Mouse (Mus musculus): ENCODE results near the gene Gpr18. TPM values are rescaled to one million over a fixed set of nuclear protein-coding genes. Genes with fewer than 3 reads are reported as not detected.

Gpr18 gene
- polyA plus RNA-seq, 1 experiment from 2014 or later, result 0.59 TPM

- ATAC-seq (ENCODE audit: low FRiP score), result no peak
- 90% methylated on average over 4 of the region's 4 CpGs for WGBS
- H3K9ac ChIP-seq (ENCODE audit: low read depth, low read length), result no peak overlapping the region
Measured at GRCm38 (mm10) chr14:121922016-121922415, 6.4 kb upstream of the Gpr18 start.

GRCm38 (mm10) chr14:121920511-121921124 lies 5.0 kb upstream of the Gpr18 start:
- H3K36me3 ChIP-seq (ENCODE audit: control insufficient read depth, insufficient read depth, low read length), result no peaks in the 10 kb centered on the region
- no peak overlapping the region for H3K4me2 ChIP-seq (replicated peaks; ENCODE audit: low read depth, low read length)
- H3K9ac ChIP-seq (ENCODE audit: low read depth, low read length), result no peak overlapping the region
- no peaks in the 10 kb centered on the region for H3K4me1 ChIP-seq (replicated peaks; ENCODE audit: control insufficient read depth, insufficient read depth, low read length)
- DNase-seq (ENCODE audit: low spot score) (no peak), ATAC-seq (ENCODE audit: low FRiP score) (no peak)
- WGBS, result 84% methylated on average over 12 of the region's 12 CpGs
- no peaks in the 10 kb centered on the region for H3K9me3 ChIP-seq (ENCODE audit: control insufficient read depth, low read length)
- no peaks in the 10 kb centered on the region for H3K27me3 ChIP-seq (ENCODE audit: control insufficient read depth, insufficient read depth, low read length)
- no peak overlapping the region for H3K27ac ChIP-seq (ENCODE audit: low read depth, low read length)
- H3K4me3 ChIP-seq (ENCODE audit: low read depth, low read length), result no peak overlapping the region

More at GRCm38 (mm10) chr14:121922016-121922415, 6.4 kb upstream of the Gpr18 start:
- Histone ChIP-seq H3K4me1 (replicated peaks; ENCODE audit: control insufficient read depth, insufficient read depth, low read length) (no peaks in the 10 kb centered on the region), H3K9me3 (ENCODE audit: control insufficient read depth, low read length) (no peaks in the 10 kb centered on the region), H3K27me3 (ENCODE audit: control insufficient read depth, insufficient read depth, low read length) (no peaks in the 10 kb centered on the region), H3K4me3 (ENCODE audit: low read depth, low read length) (no peak overlapping the region), H3K36me3 (ENCODE audit: control insufficient read depth, insufficient read depth, low read length) (no peaks in the 10 kb centered on the region), H3K27ac (ENCODE audit: low read depth, low read length) (no peak overlapping the region), H3K4me2 (replicated peaks; ENCODE audit: low read depth, low read length) (no peak overlapping the region)
- DNase-seq (ENCODE audit: low spot score), result no peak

- no peak overlapping the region for H3K4me2 ChIP-seq (replicated peaks; ENCODE audit: low read depth, low read length)
- H3K27ac ChIP-seq (ENCODE audit: low read depth, low read length), result no peak overlapping the region
- no peaks in the 10 kb centered on the region for H3K9me3 ChIP-seq (ENCODE audit: control insufficient read depth, low read length)
- DNase-seq (ENCODE audit: low spot score) (peak; percentile 21), ATAC-seq (ENCODE audit: low FRiP score) (no peak)
- H3K36me3 ChIP-seq (ENCODE audit: control insufficient read depth, insufficient read depth, low read length), result no peaks in the 10 kb centered on the region
- 50% methylated on average over 3 of the region's 3 CpGs for WGBS
- H3K4me1 ChIP-seq (replicated peaks; ENCODE audit: control insufficient read depth, insufficient read depth, low read length), result no peaks in the 10 kb centered on the region
- H3K27me3 ChIP-seq (ENCODE audit: control insufficient read depth, insufficient read depth, low read length), result no peaks in the 10 kb centered on the region
- H3K4me3 ChIP-seq (ENCODE audit: low read depth, low read length), result no peak overlapping the region
- no peak overlapping the region for H3K9ac ChIP-seq (ENCODE audit: low read depth, low read length)
Measured at GRCm38 (mm10) chr14:121919752-121920151, 4.2 kb upstream of the Gpr18 start.

- no peaks in the 10 kb centered on the region for H3K36me3 ChIP-seq (ENCODE audit: control insufficient read depth, insufficient read depth, low read length)
- no peak overlapping the region for H3K9ac ChIP-seq (ENCODE audit: low read depth, low read length)
- DNase-seq (ENCODE audit: low spot score) (no peak), ATAC-seq (ENCODE audit: low FRiP score) (no peak)
- no peaks in the 10 kb centered on the region for H3K27me3 ChIP-seq (ENCODE audit: control insufficient read depth, insufficient read depth, low read length)
- no peak overlapping the region for H3K4me3 ChIP-seq (ENCODE audit: low read depth, low read length)
- no peaks in the 10 kb centered on the region for H3K4me1 ChIP-seq (replicated peaks; ENCODE audit: control insufficient read depth, insufficient read depth, low read length)
- 69% methylated on average over 3 of the region's 3 CpGs for WGBS
- H3K9me3 ChIP-seq (ENCODE audit: control insufficient read depth, low read length), result no peaks in the 10 kb centered on the region
- no peak overlapping the region for H3K4me2 ChIP-seq (replicated peaks; ENCODE audit: low read depth, low read length)
- H3K27ac ChIP-seq (ENCODE audit: low read depth, low read length), result no peak overlapping the region
Measured at GRCm38 (mm10) chr14:121918266-121918665, 2.7 kb upstream of the Gpr18 start.

- H3K9ac ChIP-seq (ENCODE audit: low read depth, low read length), result no peak overlapping the region
- no peaks in the 10 kb centered on the region for H3K36me3 ChIP-seq (ENCODE audit: control insufficient read depth, insufficient read depth, low read length)
- no peak for DNase-seq (ENCODE audit: low spot score)
- no peaks in the 10 kb centered on the region for H3K9me3 ChIP-seq (ENCODE audit: control insufficient read depth, low read length)
- H3K4me1 ChIP-seq (replicated peaks; ENCODE audit: control insufficient read depth, insufficient read depth, low read length), result no peaks in the 10 kb centered on the region
- no peak overlapping the region for H3K27ac ChIP-seq (ENCODE audit: low read depth, low read length)
- H3K27me3 ChIP-seq (ENCODE audit: control insufficient read depth, insufficient read depth, low read length), result no peaks in the 10 kb centered on the region
- no peak overlapping the region for H3K4me3 ChIP-seq (ENCODE audit: low read depth, low read length)
- no peak for ATAC-seq (ENCODE audit: low FRiP score)
- WGBS, result 87% methylated on average over 6 of the region's 6 CpGs
- no peak overlapping the region for H3K4me2 ChIP-seq (replicated peaks; ENCODE audit: low read depth, low read length)
Measured at GRCm38 (mm10) chr14:121916311-121917094, 922 bp upstream of the Gpr18 start.

GRCm38 (mm10) chr14:121915143-121915542 lies 438 bp downstream of the Gpr18 start:
- Histone ChIP-seq H3K27ac (ENCODE audit: low read depth, low read length) (no peak overlapping the region), H3K4me1 (replicated peaks; ENCODE audit: control insufficient read depth, insufficient read depth, low read length) (no peaks in the 10 kb centered on the region), H3K4me2 (replicated peaks; ENCODE audit: low read depth, low read length) (no peak overlapping the region), H3K9me3 (ENCODE audit: control insufficient read depth, low read length) (no peaks in the 10 kb centered on the region), H3K9ac (ENCODE audit: low read depth, low read length) (no peak overlapping the region), H3K4me3 (ENCODE audit: low read depth, low read length) (no peak overlapping the region), H3K36me3 (ENCODE audit: control insufficient read depth, insufficient read depth, low read length) (no peaks in the 10 kb centered on the region), H3K27me3 (ENCODE audit: control insufficient read depth, insufficient read depth, low read length) (no peaks in the 10 kb centered on the region)
- DNase-seq (ENCODE audit: low spot score) (no peak), ATAC-seq (ENCODE audit: low FRiP score) (no peak)
- WGBS, result 95% methylated on average over 5 of the region's 5 CpGs

GRCm38 (mm10) chr14:121912501-121912900 lies 3.1 kb downstream of the Gpr18 start:
- no peaks in the 10 kb centered on the region for H3K4me1 ChIP-seq (replicated peaks; ENCODE audit: control insufficient read depth, insufficient read depth, low read length)
- no peaks in the 10 kb centered on the region for H3K36me3 ChIP-seq (ENCODE audit: control insufficient read depth, insufficient read depth, low read length)
- H3K27me3 ChIP-seq (ENCODE audit: control insufficient read depth, insufficient read depth, low read length), result no peaks in the 10 kb centered on the region
- no peaks in the 10 kb centered on the region for H3K9me3 ChIP-seq (ENCODE audit: control insufficient read depth, low read length)
- H3K4me3 ChIP-seq (ENCODE audit: low read depth, low read length), result no peak overlapping the region
- no peak overlapping the region for H3K4me2 ChIP-seq (replicated peaks; ENCODE audit: low read depth, low read length)
- no peak for DNase-seq (ENCODE audit: low spot score)
- WGBS, result 95% methylated on average over 7 of the region's 7 CpGs
- H3K9ac ChIP-seq (ENCODE audit: low read depth, low read length), result no peak overlapping the region
- no peak for ATAC-seq (ENCODE audit: low FRiP score)
- no peak overlapping the region for H3K27ac ChIP-seq (ENCODE audit: low read depth, low read length)

- Histone ChIP-seq H3K4me2 (replicated peaks; ENCODE audit: low read depth, low read length) (no peak overlapping the region), H3K4me3 (ENCODE audit: low read depth, low read length) (no peak overlapping the region), H3K4me1 (replicated peaks; ENCODE audit: control insufficient read depth, insufficient read depth, low read length) (no peaks in the 10 kb centered on the region), H3K36me3 (ENCODE audit: control insufficient read depth, insufficient read depth, low read length) (no peaks in the 10 kb centered on the region), H3K27ac (ENCODE audit: low read depth, low read length) (no peak overlapping the region), H3K27me3 (ENCODE audit: control insufficient read depth, insufficient read depth, low read length) (no peaks in the 10 kb centered on the region), H3K9me3 (ENCODE audit: control insufficient read depth, low read length) (no peaks in the 10 kb centered on the region), H3K9ac (ENCODE audit: low read depth, low read length) (no peak overlapping the region)
- 93% methylated on average over 6 of the region's 6 CpGs for WGBS
- ATAC-seq (ENCODE audit: low FRiP score), result no peak
- DNase-seq (ENCODE audit: low spot score), result no peak
Measured at GRCm38 (mm10) chr14:121909868-121910267, 5.7 kb downstream of the Gpr18 start.
